Mouse (Mus musculus): ENCODE results near the gene Ephb2.

GRCm38 (mm10) chr4:136765080-136765479, 70.7 kb downstream of the Ephb2 start:
- TF ChIP-seq CTCF (IDR thresholded peaks at IDR 0.05; ENCODE audit: extremely low read depth, insufficient read depth, insufficient read length, insufficient replicate concordance) (no peak), POLR2A (IDR thresholded peaks at IDR 0.05; ENCODE audit: low read depth, low read length) (no peak)

Measured in spleen, adult 2 months (tissue).